Mouse (Mus musculus): ENCODE data around the gene Pxk.
"Not testable (repeated sequence)": the region's sequence is repeated elsewhere in the genome, so short reads cannot be mapped to it uniquely, and the experiment has no call there.

Gene Pxk

DNA sequence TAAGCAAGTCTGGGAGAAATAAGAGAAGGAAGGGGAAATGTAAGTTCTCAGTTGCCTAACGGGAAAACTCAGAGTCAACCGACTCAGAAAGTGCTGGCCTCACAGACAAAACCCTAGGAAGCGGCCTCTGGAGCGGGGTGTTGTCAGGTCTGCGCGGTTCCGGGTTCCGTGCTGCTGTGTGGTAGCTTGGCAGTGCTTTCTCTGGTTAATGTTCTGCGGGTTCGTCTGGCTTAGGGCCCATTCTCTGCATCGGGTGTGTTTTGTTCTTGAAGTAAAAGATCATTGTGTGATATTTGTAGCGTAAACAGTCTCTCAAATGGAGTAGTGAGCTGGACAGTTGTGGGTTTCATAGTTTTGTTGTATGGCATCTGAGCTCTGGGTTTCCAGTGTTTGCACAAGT is 4.7 kb downstream of the Pxk start:
- no peak for DNase-seq (ENCODE audit: low spot score)

GRCm38 (mm10) chr14:8108047-8108446 is 10.0 kb downstream of the Pxk start:
- DNase-seq (ENCODE audit: low spot score) = no peak

GRCm38 (mm10) chr14:8108976-8109375 is 11.0 kb downstream of the Pxk start:
- no peak for DNase-seq (ENCODE audit: low spot score)

DNA sequence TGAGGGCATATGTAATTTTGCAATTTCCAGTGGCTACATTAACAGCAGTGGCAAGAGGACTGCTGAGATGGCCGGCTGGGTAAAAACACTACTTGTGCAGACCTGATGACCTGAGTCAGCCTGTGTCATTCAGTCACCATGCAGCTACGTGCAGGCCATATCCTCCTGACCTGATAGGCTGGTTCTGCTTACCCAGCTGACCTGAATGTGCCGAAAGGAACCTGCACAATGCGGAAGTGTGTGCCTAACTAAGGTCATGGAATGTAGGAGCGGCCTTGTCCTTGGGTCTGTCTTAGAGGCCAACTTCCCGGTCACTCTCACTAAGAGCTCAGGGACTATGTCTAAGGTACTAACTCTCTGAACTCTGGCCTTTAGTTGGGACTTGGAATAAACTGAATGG is 13.5 kb downstream of the Pxk start:
- peak; percentile 81 for DNase-seq (ENCODE audit: low spot score)

GRCm38 (mm10) chr14:8112036-8112435 is 14.0 kb downstream of the Pxk start:
- no peak for DNase-seq (ENCODE audit: low spot score)

DNA sequence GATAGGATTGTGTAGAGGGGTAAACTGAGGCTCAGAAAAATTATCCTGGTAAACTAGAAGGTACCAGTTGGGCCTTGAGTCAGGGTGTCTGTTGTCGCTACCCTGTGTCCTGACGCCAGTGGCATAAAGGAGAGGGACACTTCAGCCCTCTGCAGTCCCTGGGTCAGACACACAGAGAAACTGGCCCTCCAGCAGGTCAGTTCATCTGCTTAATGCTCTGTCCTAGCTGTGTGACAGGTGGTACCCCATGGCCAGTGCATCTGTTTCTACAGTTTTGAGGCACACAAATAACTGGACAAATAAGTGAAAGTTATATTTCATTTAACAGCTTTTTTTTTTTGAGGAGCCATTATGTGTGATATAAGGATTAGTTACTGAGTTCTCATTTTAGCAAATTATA is 15.6 kb downstream of the Pxk start:
- DNase-seq (ENCODE audit: low spot score) = no peak

DNA sequence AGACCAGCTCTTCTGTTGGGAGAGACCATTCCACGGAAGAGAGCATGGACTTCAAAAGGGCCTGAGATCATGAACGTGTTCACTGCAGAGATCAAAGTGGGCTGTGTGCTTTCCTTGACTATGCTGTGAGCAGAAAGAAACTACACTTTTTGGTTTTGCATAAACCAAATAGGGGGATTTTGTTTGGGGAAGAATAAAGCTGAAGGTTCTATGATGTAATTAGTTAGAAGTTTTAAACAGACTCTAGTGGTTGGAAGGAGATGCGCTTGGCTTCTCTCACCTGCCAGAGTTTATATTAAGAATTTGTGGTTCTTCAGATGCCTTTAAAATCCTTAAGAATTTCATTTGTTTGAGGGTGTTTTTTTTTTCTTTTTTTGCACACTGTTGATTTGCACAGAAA is 16.3 kb downstream of the Pxk start:
- DNase-seq (ENCODE audit: low spot score) = no peak

DNA sequence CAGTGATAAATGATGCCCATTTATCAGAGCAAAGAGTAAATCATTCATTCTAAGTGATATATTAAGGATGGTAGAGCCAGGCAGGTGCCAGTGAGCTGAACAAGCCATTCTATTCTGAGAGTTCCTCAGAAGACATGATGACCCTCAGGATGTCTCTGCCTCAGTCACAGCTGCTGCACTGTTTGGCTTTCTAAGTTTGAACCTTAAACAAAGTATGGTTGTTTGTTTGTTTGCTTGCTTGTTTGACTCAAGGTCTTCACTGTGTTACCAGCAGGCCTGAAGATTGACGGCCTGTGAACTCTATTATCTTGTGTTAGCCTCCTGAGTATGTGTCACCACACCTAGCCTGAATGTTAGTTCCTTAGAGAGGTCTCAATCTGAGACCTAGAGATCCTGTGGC is 16.7 kb downstream of the Pxk start:
- no peak for DNase-seq (ENCODE audit: low spot score)

GRCm38 (mm10) chr14:8115772-8116171 is 17.8 kb downstream of the Pxk start:
- no peak for DNase-seq (ENCODE audit: low spot score)

- DNase-seq (ENCODE audit: low spot score) = no peak
Measured at GRCm38 (mm10) chr14:8117371-8117770, 19.4 kb downstream of the Pxk start.

- DNase-seq (ENCODE audit: low spot score) = no peak
Measured at GRCm38 (mm10) chr14:8119454-8119853, 21.4 kb downstream of the Pxk start.

GRCm38 (mm10) chr14:8119904-8120303 is 21.9 kb downstream of the Pxk start:
- no peak for DNase-seq (ENCODE audit: low spot score)

DNA sequence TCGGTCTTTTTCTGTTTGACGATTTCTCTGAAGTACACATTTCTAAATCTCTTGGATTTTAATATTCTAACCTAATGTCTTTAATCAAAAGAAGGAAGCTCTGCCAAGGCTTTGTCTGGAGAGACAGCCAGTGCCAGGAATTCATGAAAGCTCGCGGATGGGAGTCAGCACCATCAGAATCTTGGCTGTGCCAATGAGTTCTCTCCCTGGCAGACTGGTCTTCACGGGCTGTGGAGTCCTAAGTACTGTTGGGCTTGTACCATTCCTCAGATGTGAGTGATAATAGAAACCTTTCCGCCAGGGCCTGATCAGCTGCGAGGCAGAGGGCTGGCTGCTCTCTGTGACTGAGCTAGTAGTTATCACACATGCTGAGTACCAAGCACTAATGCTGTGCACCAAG is 25.1 kb downstream of the Pxk start:
- no peak for DNase-seq (ENCODE audit: low spot score)

- DNase-seq (ENCODE audit: low spot score) = not testable (repeated sequence)
Measured at GRCm38 (mm10) chr14:8123611-8124010, 25.6 kb downstream of the Pxk start.

DNA sequence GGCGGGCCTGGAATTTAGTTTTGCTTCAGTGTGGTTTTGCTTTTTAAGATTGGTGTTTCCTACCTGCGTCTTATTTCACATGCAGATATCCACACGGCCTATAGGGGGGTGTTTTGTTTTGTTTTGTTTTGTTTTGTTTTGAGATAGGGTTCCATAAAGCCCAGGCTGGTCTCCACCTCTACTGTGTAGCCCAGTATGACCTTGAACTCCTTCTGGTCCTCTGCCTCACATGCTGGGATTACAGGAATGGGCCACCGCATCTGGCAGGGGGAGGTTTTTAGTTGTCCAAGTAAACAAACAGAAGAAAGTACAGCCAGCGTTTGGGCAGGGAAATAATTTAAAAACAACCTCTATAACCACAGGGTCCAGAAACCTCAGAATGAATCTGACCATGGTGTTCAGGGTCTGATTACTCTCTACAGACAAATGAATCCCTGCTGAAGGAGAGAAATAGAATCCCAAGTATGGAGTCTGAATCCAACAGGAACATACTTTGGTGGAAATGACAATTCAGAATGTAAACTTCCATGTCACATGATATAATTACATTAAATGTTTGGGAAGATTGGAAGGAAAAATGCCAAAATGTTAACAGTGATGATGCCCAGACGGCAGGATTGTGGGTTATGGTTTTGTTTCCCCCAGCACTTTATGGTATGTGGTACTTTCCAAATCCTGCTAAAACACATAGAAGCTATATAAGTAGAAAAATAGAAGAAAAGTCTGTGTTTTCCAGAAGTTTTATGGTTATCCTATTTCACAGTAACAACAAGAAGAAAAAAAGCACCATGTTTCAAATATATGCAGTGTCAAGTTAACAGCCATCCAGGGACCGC is 26.3 kb downstream of the Pxk start:
- DNase-seq (ENCODE audit: low spot score) = no peak

- no peak for DNase-seq (ENCODE audit: low spot score)
Measured at GRCm38 (mm10) chr14:8127971-8128370, 30.0 kb downstream of the Pxk start.

GRCm38 (mm10) chr14:8132789-8133188 is 34.8 kb downstream of the Pxk start:
- DNase-seq (ENCODE audit: low spot score) = no peak

GRCm38 (mm10) chr14:8134234-8134633 is 36.2 kb downstream of the Pxk start:
- peak; percentile 12 for DNase-seq (ENCODE audit: low spot score)

GRCm38 (mm10) chr14:8135130-8135529 is 37.1 kb downstream of the Pxk start:
- DNase-seq (ENCODE audit: low spot score) = peak; percentile 34

DNA sequence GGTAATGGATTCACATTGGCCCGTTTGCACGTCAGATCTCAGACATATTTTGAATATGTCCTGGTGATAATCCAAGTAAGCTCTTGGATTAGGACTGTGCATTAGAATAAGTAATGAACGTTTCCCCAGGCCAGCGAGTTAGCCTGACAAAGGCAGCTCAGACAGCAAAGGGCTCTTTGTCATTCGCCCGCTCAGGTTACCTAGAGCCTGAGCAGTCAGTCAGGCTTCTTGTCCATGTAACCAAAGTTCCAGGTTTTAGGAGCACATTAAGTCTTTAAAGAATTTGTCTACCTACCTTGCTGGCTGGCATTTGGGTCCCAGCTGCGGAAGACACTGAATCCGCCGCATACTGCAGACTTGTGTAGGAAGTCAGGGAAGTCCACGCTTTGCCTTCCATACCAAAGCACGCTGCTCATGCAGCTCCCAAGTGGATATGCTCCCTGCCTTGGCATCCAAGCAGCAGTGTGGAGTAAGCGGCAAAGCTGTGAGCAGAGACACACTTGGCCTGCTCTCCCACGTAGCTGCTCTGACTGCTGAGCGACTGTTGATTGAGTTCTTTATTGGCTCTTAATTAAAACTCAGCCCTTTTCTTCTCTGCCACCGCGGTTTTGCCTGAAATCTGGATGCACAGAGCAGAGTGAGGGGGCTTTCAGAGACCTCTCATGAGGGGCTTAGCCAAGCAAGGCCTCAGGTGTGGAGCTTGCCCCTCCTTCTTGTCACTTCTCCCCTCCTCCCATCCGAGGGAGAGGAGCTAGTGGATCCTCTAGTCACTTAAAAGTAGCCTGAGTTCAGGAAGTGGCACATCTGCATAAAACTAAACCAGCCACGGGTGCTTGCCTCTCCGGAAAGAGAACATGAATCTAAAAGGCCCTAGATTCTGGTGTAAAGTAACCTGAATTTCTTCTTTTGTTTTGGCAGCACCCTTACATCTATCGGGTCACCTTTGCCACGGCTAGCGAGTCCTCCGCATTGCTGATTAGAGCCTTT is 42.0 kb downstream of the Pxk start:
- no peak for DNase-seq (ENCODE audit: low spot score)

- no peak for DNase-seq (ENCODE audit: low spot score)
Measured at GRCm38 (mm10) chr14:8141131-8141530, 43.1 kb downstream of the Pxk start.

DNA sequence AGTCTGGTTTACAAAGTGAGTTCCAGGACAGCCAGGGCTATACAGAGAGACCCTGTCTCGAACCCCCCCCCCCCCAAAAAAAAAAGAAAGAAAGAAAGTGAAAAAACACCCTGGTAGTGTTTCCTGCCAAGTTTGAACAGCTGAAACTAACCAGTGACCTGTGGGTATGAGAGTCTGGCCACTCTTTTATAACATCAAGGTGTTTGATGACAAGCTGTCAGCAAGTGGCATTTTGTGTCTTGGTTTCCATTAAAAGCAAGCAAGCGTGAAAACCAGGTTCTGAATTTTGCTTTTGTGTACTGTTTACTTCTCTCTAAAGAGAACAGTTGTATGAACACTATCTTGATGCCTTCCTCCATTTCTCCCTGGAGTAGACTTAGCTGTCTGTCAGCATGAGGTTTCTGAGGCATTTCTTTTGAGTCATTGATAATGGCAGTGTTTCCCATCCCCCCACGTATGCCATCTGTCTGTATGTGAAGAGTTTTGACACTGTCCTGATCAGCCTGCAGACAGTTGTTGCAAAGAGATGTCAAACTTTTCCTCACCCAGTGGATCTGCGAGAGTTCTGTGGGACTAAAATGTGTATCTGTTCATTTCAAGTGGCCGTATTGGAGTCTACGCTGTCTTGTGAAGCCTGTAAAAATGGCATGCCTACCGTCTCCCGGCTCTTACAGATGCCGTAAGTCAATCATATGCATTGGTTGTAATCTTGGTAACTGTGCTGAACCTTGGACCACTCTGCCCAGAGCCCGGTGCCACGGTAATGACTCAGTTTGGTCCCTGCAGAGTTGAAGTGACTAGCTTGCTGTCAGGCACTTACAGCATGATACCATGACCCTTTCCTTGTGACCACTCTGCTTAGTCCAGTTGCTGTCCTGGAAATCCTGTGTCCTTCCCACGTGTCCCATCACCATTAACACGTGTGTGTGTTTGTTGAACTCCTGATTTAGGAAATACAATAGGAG is 47.9 kb downstream of the Pxk start:
- no peak for DNase-seq (ENCODE audit: low spot score)
